20 mouse cellular contexts compared by ENCODE assay signal in the genomic region with DNA sequence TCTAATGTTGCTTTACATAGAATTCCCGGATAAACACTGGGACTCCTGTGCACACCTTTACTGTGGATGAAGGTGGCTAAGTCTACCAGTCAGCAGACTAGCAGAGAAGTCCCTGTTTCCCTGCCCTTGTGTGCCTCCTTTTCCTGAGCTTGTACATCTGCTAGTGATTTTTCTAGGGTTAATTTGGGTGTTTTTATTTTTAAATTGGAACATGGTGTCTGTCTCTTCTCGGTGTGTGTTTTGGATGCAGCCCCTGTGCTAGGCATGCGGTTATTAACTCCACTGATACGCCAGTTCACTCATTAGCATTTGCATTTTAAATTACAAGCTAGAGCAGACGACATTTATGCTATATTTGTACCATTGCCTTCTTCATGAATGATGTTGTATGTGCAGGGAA.
DNase-seq lines count a peak whose midpoint lies in the region; ATAC-seq and TF ChIP-seq lines count a peak whose summit lies in the region.
"Had no signal": no experiment of that assay in that cellular context is flagged by ENCODE, and none has a peak within 500 bp of the region (broad histone marks: within the 10 kb centered on the region; RNA-seq: fewer than 3 reads in every experiment).

No protein-coding gene starts in this region.

- H3K4me1 ChIP-seq in embryonic facial prominence, embryonic 15.5 days = peaks cover 25% of the 10 kb centered on the region
- peaks cover 7% of the 10 kb centered on the region; the same call in 1 of the 2 replicates for H3K4me1 ChIP-seq in intestine, embryonic 16.5 days (ENCODE audit: control insufficient read depth, insufficient read depth, low read length)

- no peak for TF ChIP-seq POLR2A in brain, embryonic 14.5 days (IDR thresholded peaks at IDR 0.05; ENCODE audit: borderline replicate concordance, extremely low read depth, insufficient read depth, insufficient read length, poor library complexity, severe bottlenecking)

- DNase-seq in heart, adult 11 months = peak; percentile 68
- no peak for DNase-seq in heart, postnatal 25 days (ENCODE audit: low spot score)
- DNase-seq in left cerebral cortex, adult 2 months (ENCODE audit: extremely low spot score in 1 of 2, low spot score in 2 of 2) = no peak
- DNase-seq in left cerebral cortex, postnatal 4 days = no peak
- DNase-seq in brain, embryonic 14.5 days (ENCODE audit: low read depth) = peak; percentile 75
- DNase-seq: adrenal gland, postnatal 25 days; cerebellum, adult 9-11 months; embryo, embryonic 11 days; heart, postnatal 36 days; lung, embryonic 14.5 days; lung, postnatal 4 days had no signal

- H3K4me3 ChIP-seq in left cerebral cortex, adult 2 months = no peak overlapping the region
- H3K4me3 ChIP-seq in embryonic facial prominence, embryonic 15.5 days (replicated peaks) = no peak overlapping the region
- H3K4me3 ChIP-seq in intestine, embryonic 16.5 days (ENCODE audit: low read length) = no peak overlapping the region
- H3K4me3 ChIP-seq: erythroblast, embryonic 14.5 days; heart, embryonic 12.5 days; liver, embryonic 12.5 days; midbrain, embryonic 10.5 days had no signal

- TF ChIP-seq CTCF in left cerebral cortex, adult 2 months (IDR thresholded peaks at IDR 0.05) = no peak
- TF ChIP-seq CTCF in brain, embryonic 14.5 days (IDR thresholded peaks at IDR 0.05; ENCODE audit: borderline replicate concordance, extremely low read depth, insufficient read depth, insufficient read length) = no peak

- no peaks in the 10 kb centered on the region for H3K36me3 ChIP-seq in embryonic facial prominence, embryonic 15.5 days
- no peaks in the 10 kb centered on the region for H3K36me3 ChIP-seq in intestine, embryonic 16.5 days (ENCODE audit: control insufficient read depth, insufficient read depth, low read length)
- H3K36me3 ChIP-seq: heart, embryonic 12.5 days had no signal

- no peak overlapping the region for H3K4me2 ChIP-seq in embryonic facial prominence, embryonic 15.5 days (replicated peaks)
- no peak overlapping the region for H3K4me2 ChIP-seq in intestine, embryonic 16.5 days (ENCODE audit: low read depth, low read length)
- H3K4me2 ChIP-seq: heart, embryonic 12.5 days; lung, embryonic 14.5 days had no signal

- peak overlapping the region; percentile 84 for H3K27ac ChIP-seq in left cerebral cortex, adult 2 months
- H3K27ac ChIP-seq in embryonic facial prominence, embryonic 15.5 days (replicated peaks) = peak overlapping the region; percentile 44; the same call in 1 of the 2 replicates
- H3K27ac ChIP-seq in intestine, embryonic 16.5 days (ENCODE audit: low read length) = no peak overlapping the region
- H3K27ac ChIP-seq: kidney, postnatal 0 days; midbrain, embryonic 10.5 days had no signal

- WGBS in embryonic facial prominence, embryonic 15.5 days = 42% methylated on average over 5 of the region's 5 CpGs
- 90% methylated on average over 5 of the region's 5 CpGs for WGBS in intestine, embryonic 16.5 days

- ATAC-seq in embryonic facial prominence, embryonic 15.5 days (ENCODE audit: insufficient number of reproducible peaks, low FRiP score, low TSS enrichment, low read depth) = no peak
- ATAC-seq in intestine, embryonic 16.5 days = no peak
- ATAC-seq: activated CD4-positive, CD25-positive, alpha-beta regulatory T cell, adult 4 months; intestine, postnatal 0 days had no signal

- intact Hi-C loops in heart, postnatal 25 days (cut with DNase I) = no loop called here
- intact Hi-C loops in left cerebral cortex, adult 2 months (cut with DNase I) = loop anchor here (1.0 to 5.0 kb wide), 2 partner anchors 48 to 196 kb away; no protein-coding TSS in a partner anchor
- intact Hi-C loops in left cerebral cortex, postnatal 4 days (cut with DNase I) = no loop called here

- H3K9me3 ChIP-seq in embryonic facial prominence, embryonic 15.5 days (replicated peaks) = no peaks in the 10 kb centered on the region
- H3K9me3 ChIP-seq in intestine, embryonic 16.5 days (ENCODE audit: control insufficient read depth, low read length) = no peaks in the 10 kb centered on the region
- H3K9me3 ChIP-seq: heart, embryonic 12.5 days; liver, embryonic 12.5 days; midbrain, embryonic 10.5 days had no signal

- no peak overlapping the region for H3K9ac ChIP-seq in embryonic facial prominence, embryonic 15.5 days
- no peak overlapping the region for H3K9ac ChIP-seq in intestine, embryonic 16.5 days (ENCODE audit: low read depth, low read length)
- H3K9ac ChIP-seq: heart, embryonic 12.5 days; liver, embryonic 12.5 days; lung, embryonic 14.5 days had no signal

- no peaks in the 10 kb centered on the region for H3K27me3 ChIP-seq in embryonic facial prominence, embryonic 15.5 days
- H3K27me3 ChIP-seq in intestine, embryonic 16.5 days (replicated peaks; ENCODE audit: control insufficient read depth, insufficient read depth, low read length) = no peaks in the 10 kb centered on the region
- H3K27me3 ChIP-seq: heart, embryonic 12.5 days; liver, embryonic 12.5 days had no signal

Comparison
In these comparisons a context has a peak if more than half of its experiments do, and no peak if none do; other contexts are left out.
1. DNase-seq: peak in heart, adult 11 months (single experiment) and brain, embryonic 14.5 days (single experiment); none in heart, postnatal 25 days (single experiment), left cerebral cortex, adult 2 months (0 of 2) and left cerebral cortex, postnatal 4 days (single experiment).